Mouse (Mus musculus) limb, embryonic 10.5 days (tissue): ENCODE measurements at regions not wholly inside any gene's neighbourhood (a gene's known extent, or its start where the extent isn't known, plus 50 kb on each side); places are given as distances from the start of the nearest gene placed in this dataset.
A peak's percentile ranks its signal among the peaks of the same experiment; 100 is the strongest.

Experiments used
- DNase-seq: peaks from one replicate; pipeline ENCODE4 v3.0.0-alpha.2; 2017; ENCODE audit warnings: low spot score
- H3K27ac ChIP-seq: fragments of 300-500 bp; sonication (generic); 2 replicates; pipeline ENCODE4 v1.5.1; 2016; ENCODE audit warnings: mild to moderate bottlenecking
- H3K27me3 ChIP-seq: fragments of 300-500 bp; sonication (generic); 2 replicates; pipeline ENCODE4 v1.6.1; 2016; ENCODE audit warnings: low read depth, mild to moderate bottlenecking; ENCODE audit not compliant: poor library complexity, severe bottlenecking
- H3K36me3 ChIP-seq: fragments of 300-500 bp; sonication (generic); 2 replicates; pipeline ENCODE4 v1.6.1; 2016; ENCODE audit warnings: mild to moderate bottlenecking, moderate library complexity
- H3K4me1 ChIP-seq: fragments of 300-500 bp; sonication (generic); 2 replicates; pipeline ENCODE4 v1.6.1; 2016
- H3K4me3 ChIP-seq: fragments of 300-500 bp; sonication (generic); 2 replicates; pipeline ENCODE4 v1.5.1; 2016; ENCODE audit warnings: mild to moderate bottlenecking, moderate library complexity
- H3K9me3 ChIP-seq: fragments of 300-500 bp; sonication (generic); replicated peaks from 2 replicates; pipeline ENCODE4 v1.6.1; 2016; ENCODE audit warnings: mild to moderate bottlenecking
- WGBS: fragments of 180-500 bp; shearing (Covaris S2); methylation state at CpG from one replicate; pipeline ENCODE4 v1.1.7; 2016; 5-methylcytosine and 5-hydroxymethylcytosine counted together

DNA sequence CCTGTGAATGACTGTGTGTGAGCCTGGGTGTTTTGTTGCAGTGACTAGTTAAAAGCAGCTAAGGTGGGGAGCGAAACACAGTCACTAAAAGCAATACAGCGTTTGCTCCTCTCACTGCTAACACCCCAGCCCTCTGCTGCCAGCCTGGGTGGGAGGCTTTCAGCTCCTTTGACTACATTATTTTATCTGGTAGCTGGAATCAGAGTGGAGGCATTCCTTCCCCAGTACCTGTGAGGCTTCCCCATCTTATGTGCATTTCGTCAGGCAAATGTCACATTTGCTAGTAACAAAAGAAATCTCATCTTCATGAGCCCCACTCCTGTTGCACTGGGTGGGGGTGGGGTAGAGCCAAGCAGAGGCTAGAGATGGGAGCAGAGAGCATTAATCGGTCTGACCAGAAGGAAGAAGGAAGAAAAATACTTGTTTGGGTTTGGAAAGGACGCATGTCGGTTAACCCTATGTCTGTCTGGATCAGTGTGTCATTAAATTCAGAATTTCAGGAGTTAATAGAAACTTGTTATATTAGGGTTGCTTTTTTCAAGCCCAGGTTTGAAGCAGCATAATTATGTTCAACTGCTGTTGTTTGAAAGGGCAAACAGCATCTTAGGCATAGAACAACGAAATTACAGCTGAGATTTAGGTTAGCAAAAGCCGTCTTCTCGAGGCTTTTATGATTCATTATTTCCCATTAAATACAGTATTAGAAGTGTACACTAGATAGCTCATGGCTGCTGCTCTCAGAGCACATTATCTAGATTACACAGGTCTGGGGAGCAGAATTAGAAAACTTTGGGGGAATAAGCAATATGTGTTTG is 269.3 kb downstream of the Meis1 start:
- 22% methylated on average over 9 of the region's 9 CpGs for WGBS
- Histone ChIP-seq H3K27me3 (peaks cover 46% of the 10 kb centered on the region), H3K4me3 (peak overlapping the region; percentile 24), H3K27ac (peak overlapping the region; percentile 80), H3K4me1 (peaks cover 71% of the 10 kb centered on the region), H3K9me3 (no peaks in the 10 kb centered on the region), H3K36me3 (no peaks in the 10 kb centered on the region)
- DNase-seq, result peak; percentile 39

DNA sequence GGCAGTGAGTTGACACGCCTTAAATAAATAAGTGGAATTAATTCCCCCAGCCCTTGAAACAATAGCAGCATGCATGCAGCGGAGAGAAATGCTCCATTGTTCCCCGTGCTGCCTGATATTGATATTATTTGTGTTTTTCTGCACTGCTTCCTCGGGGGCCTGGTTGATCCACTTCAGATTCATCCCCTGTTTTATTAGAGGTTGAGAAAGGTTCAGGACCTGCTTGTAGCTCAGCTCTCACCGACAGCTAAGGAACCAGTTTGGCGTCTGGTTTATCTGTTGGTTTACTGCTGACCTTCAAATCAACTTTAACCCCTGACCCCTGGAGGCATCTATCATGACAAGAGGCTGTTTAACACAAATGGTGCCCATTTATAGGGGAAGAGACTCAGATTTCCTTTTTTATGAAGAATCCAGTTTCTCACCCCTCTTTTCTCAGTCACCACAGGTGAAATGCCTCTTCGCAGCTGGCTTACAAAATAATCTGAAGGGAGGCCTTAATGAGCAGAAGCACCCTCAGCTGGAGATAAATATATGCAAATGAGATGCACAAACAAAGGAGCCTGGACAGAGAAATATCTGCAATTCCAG is 270.8 kb downstream of the Meis1 start:
- 8% methylated on average over 7 of the region's 7 CpGs for WGBS
- Histone ChIP-seq H3K4me1 (peaks cover 61% of the 10 kb centered on the region), H3K27me3 (peaks cover 44% of the 10 kb centered on the region), H3K36me3 (no peaks in the 10 kb centered on the region), H3K4me3 (no peak overlapping the region), H3K9me3 (no peaks in the 10 kb centered on the region), H3K27ac (peak overlapping the region; percentile 80)
- DNase-seq, result peak; percentile 50

DNA sequence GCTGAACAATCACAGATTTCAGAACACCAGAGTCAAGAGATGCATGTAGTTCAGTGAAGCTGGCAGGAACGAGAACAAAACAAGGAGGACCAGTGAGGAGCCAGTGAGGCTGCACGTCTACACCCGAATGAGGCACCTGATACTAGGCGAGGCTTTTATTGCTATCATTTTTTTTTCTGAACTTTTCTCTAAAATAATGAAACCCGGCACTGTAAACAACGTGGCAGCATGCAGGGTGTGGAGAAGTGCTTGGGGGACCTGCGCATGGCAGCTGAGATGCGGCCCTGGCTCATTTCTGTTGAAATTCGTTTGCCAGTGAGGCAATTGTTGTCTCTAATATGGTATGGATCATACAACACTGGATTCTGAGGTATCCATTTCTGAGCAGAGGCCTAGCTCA is 271.4 kb downstream of the Meis1 start:
- peaks cover 61% of the 10 kb centered on the region for H3K4me1 ChIP-seq
- peak overlapping the region; percentile 64; the same call in 1 of the 2 replicates for H3K27ac ChIP-seq
- H3K4me3 ChIP-seq, result no peak overlapping the region
- DNase-seq, result no peak
- H3K36me3 ChIP-seq, result no peaks in the 10 kb centered on the region
- 41% methylated on average over 9 of the region's 9 CpGs for WGBS
- H3K9me3 ChIP-seq, result no peaks in the 10 kb centered on the region
- H3K27me3 ChIP-seq, result peaks cover 38% of the 10 kb centered on the region

DNA sequence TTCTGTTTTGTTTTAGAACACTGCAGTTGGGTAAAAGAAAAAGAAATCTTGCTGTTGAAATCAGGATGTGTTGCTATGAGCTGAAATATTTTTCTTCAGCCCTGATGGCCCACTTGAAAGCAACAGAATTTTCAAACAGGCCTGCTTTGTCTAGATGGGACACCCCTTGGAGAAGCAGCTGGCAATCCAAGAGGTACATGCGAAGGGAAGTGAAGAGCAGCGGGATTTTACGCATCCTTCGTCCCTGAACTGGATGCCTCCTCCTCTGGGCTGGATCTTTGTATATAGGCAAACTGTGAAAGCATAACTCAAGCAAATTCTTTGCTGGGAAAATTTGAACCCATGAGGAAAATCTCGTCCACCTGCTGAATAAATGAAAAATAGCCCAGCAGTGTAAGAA is 272.3 kb downstream of the Meis1 start:
- no peak for DNase-seq
- H3K4me3 ChIP-seq, result no peak overlapping the region
- H3K27ac ChIP-seq, result peak overlapping the region; percentile 64; the same call in 1 of the 2 replicates
- no peaks in the 10 kb centered on the region for H3K9me3 ChIP-seq
- H3K4me1 ChIP-seq, result peaks cover 57% of the 10 kb centered on the region
- no peaks in the 10 kb centered on the region for H3K36me3 ChIP-seq
- WGBS, result 65% methylated on average over 5 of the region's 5 CpGs
- peaks cover 30% of the 10 kb centered on the region; the same call in 1 of the 2 replicates for H3K27me3 ChIP-seq

DNA sequence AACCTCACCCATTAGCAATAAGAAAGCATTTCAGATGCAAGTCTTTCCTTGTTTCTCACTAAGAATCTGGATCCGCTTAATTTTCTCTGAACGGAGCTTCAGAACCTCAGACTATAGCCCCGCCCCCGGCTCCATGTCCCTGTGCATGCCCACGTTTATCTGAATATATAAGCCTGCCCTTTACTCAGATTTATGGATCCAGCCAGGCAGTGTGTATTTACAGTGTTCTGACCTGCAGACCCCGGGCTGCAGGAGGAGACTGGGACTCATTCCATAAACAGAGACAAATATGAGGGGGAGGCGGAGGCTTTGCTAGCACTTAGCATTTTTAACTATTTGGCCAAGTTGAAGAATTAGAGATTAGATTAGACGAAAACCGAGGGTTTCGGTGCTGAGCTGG is 272.9 kb downstream of the Meis1 start:
- no peak overlapping the region for H3K4me3 ChIP-seq
- H3K27me3 ChIP-seq, result peaks cover 24% of the 10 kb centered on the region; the same call in 1 of the 2 replicates
- no peaks in the 10 kb centered on the region for H3K36me3 ChIP-seq
- no peak for DNase-seq
- WGBS, result 50% methylated on average over 10 of the region's 10 CpGs
- no peak overlapping the region for H3K27ac ChIP-seq
- peaks cover 51% of the 10 kb centered on the region for H3K4me1 ChIP-seq
- no peaks in the 10 kb centered on the region for H3K9me3 ChIP-seq

DNA sequence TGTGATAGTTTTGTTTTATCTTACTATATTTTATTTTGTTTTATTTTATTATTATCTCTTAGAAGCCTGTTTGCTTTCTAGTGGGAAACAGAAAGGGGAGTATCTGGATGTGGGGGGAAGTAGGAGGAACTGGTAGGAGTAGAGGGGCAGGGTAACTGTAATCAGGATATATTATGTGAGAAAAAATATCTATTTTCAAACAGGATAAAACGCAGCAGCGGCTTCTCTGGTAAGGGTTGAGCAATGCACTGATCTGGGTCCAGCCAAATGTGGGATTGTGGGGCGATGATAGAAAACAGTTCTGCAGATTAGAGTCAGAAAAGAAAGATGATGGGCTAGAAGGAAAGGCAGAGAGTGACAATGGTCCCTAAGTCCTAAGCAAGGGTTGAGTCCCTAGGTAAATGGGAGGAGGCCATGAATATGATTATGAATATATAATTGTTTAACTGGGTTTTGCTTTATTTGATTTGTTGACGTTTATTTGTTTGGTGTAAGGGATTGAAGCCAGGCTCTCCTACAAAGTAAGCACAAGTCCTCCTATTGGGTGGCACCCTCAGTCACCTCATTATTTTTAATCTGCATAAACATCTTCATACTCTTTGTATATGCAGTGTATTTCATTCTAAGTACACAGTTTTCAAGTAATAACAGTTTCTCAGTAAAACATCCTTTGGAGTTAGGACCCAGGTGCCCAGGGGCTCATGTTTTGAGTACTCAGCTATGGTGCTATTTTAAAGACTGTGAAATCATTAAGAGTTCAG is 283.7 kb downstream of the Meis1 start:
- Histone ChIP-seq H3K4me3 (no peak overlapping the region), H3K36me3 (no peaks in the 10 kb centered on the region), H3K27ac (no peak overlapping the region), H3K4me1 (no peaks in the 10 kb centered on the region), H3K9me3 (no peaks in the 10 kb centered on the region), H3K27me3 (no peaks in the 10 kb centered on the region)
- 90% methylated on average over 4 of the region's 4 CpGs for WGBS
- no peak for DNase-seq

DNA sequence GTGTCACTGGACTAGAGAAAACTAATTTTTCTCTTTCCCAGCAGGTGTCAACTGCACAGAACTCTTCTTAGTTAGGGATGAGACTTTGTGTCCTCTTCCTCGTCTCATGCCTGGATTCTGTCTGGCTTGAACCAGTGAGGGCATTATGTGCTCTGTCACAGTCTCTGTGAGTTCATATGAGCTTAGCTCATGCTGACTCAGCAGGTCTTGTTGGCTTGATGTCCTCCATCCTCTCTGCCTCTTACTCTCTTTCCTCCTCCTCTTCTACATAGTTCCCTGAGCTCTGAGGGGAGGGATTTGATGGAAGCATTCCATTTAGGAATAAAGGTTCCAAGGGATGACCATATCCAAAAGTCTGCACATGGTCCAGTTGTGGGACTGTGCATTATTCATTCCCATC is 284.7 kb downstream of the Meis1 start:
- H3K9me3 ChIP-seq, result no peaks in the 10 kb centered on the region
- H3K36me3 ChIP-seq, result no peaks in the 10 kb centered on the region
- H3K4me1 ChIP-seq, result no peaks in the 10 kb centered on the region
- DNase-seq, result no peak
- H3K4me3 ChIP-seq, result no peak overlapping the region
- no peak overlapping the region for H3K27ac ChIP-seq
- H3K27me3 ChIP-seq, result no peaks in the 10 kb centered on the region
- 89% methylated on average over 1 of the region's 1 CpGs for WGBS

DNA sequence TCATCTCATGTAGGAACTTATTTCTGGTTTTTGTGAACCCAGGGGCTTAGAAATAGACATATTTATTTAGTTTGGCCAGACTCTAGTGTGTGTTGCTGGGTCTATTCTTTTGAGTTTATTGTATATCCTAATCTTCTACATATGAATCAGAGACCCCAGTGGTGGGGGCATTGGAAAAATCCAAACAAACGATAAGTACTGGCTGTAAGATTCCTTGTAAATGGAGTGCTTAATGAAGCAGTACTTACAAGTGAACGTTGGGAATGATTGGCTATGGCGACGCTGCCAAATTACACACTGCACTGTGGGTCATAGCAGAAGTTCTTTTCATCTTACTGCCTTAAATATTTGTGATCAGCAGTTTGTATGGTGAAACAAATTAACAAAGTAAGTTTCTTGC is 289.0 kb downstream of the Meis1 start:
- Histone ChIP-seq H3K4me3 (no peak overlapping the region), H3K4me1 (no peaks in the 10 kb centered on the region), H3K9me3 (no peaks in the 10 kb centered on the region), H3K36me3 (no peaks in the 10 kb centered on the region), H3K27me3 (no peaks in the 10 kb centered on the region), H3K27ac (no peak overlapping the region)
- 83% methylated on average over 4 of the region's 4 CpGs for WGBS
- DNase-seq, result no peak

DNA sequence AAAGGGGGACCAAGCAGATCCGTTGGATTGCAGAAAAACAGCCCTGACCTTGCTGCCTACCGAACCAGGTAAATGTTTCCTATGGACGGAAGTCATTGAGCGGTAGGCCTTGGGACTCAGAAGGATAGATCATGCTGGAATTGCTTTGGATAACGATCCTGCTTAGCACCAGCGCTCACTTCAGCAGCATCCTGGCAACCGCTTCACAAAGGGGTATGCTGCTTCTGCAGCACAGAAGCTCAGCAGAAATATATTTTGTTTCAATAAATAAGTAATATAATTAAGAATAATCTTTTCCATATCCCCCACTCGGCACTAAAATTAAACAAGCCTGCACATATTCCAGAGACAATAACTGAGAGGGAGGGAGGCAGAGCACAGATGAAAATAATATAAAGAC is 296.0 kb downstream of the Meis1 start:
- Histone ChIP-seq H3K36me3 (no peaks in the 10 kb centered on the region), H3K9me3 (no peaks in the 10 kb centered on the region), H3K27me3 (peaks cover 20% of the 10 kb centered on the region; the same call in 1 of the 2 replicates), H3K4me3 (no peak overlapping the region), H3K27ac (no peak overlapping the region), H3K4me1 (no peaks in the 10 kb centered on the region; the same call in 1 of the 2 replicates)
- no peak for DNase-seq
- 81% methylated on average over 8 of the region's 8 CpGs for WGBS

DNA sequence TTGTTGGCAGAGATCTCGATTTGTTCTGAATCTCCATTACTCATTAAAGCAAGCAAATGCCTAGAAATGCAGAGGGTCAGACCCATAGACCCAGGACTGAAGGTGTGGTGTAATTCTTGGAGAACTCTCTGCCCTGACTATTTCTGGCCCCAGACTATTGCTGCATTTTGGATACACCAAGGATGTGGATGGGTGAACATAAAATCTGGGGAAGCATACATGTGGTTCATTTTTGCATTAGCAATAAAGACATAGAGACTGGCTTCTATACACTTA is 303.0 kb downstream of the Meis1 start:
- H3K9me3 ChIP-seq, result no peaks in the 10 kb centered on the region
- no peak overlapping the region for H3K4me3 ChIP-seq
- H3K27me3 ChIP-seq, result peaks cover 32% of the 10 kb centered on the region; the same call in 1 of the 2 replicates
- H3K4me1 ChIP-seq, result peaks cover 44% of the 10 kb centered on the region
- no peak for DNase-seq
- 0 out of 2 replicates have a peak overlapping the region, but pooled peaks have one; percentile 19 for H3K27ac ChIP-seq
- WGBS, result 38% methylated on average over 1 of the region's 1 CpGs
- no peaks in the 10 kb centered on the region for H3K36me3 ChIP-seq

DNA sequence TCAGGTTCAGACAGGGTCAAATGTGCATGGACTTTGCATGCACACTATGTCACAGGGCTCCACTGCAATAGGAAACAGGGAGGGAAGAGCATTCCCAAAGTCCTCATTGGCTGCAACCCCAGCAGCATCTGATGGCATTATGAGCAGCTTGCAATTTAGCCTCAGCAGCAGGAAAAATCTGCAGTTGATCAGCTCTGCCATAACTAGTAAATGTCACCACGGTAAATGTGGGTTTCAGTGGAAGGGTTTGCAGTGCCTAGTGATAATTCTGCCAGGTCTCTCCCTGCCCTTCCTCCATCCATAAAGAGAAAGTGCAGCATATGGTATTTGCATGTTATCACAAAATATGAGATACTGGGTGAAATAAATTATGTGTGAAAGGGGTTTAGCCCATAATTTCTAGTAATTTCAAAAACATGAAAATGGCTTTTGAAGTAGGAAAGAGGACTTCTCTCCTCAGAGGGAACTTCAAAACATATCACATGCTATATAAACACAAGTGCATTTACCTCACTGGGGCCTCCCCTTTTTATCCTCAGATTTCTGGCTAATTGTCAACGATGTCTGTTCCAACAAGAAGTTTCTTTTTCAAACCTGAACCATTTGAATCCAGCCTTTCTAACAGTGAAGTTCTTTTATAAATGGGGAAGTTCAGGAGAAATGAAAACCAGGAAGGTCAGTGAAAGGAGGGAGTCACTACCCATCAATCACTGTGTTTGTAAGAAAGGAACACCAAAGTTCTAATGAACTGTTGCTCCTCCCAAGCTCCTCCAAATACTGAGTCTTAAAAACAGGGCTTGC is 303.5 kb downstream of the Meis1 start:
- H3K4me1 ChIP-seq, result peaks cover 44% of the 10 kb centered on the region
- H3K27ac ChIP-seq, result peak overlapping the region; percentile 39; the same call in 1 of the 2 replicates
- peak; percentile 41 for DNase-seq
- WGBS, result 50% methylated on average over 2 of the region's 2 CpGs
- peaks cover 32% of the 10 kb centered on the region; the same call in 1 of the 2 replicates for H3K27me3 ChIP-seq
- H3K4me3 ChIP-seq, result no peak overlapping the region
- H3K9me3 ChIP-seq, result no peaks in the 10 kb centered on the region
- H3K36me3 ChIP-seq, result no peaks in the 10 kb centered on the region

DNA sequence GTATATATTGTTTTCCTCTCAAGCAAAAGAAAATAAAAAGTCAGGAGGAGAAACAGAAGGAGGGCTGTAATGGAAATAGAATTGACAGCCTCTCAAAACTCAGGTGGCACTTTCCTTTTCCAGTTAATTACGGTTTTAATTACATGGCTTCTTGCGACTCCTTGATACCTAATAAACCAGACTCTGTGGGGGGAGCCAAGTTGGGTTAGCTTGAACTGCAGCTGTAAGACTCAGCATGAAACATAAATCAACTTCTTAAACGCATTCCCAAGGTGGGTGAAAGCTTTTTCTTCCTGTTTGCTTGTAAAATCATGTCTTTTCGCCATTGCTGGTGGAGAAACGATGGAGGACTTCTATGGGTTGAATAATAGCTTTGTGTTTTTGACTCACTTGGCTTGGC is 304.4 kb downstream of the Meis1 start:
- Histone ChIP-seq H3K27me3 (peaks cover 32% of the 10 kb centered on the region; the same call in 1 of the 2 replicates), H3K36me3 (no peaks in the 10 kb centered on the region), H3K4me1 (peaks cover 44% of the 10 kb centered on the region), H3K9me3 (no peaks in the 10 kb centered on the region), H3K27ac (peak overlapping the region; percentile 39; the same call in 1 of the 2 replicates), H3K4me3 (no peak overlapping the region)
- no peak for DNase-seq
- 15% methylated on average over 5 of the region's 5 CpGs for WGBS
